Mouse (Mus musculus) left cerebral cortex, adult 18-20 months (tissue): ENCODE measurements around the gene Ccdc146. TPM values are rescaled to one million over a fixed set of nuclear protein-coding genes. Genes with fewer than 3 reads are reported as not detected.

Source experiments
- DNase-seq, 2 experiments: peaks; one replicate each; pipeline ENCODE4 v3.0.0; 2021 to 2022; ENCODE audit warnings: low spot score in 2 of 2, mixed read lengths in 1 of 2
- long read RNA-seq, 2 experiments: library from polyadenylated mRNA; stranded (forward); transcript quantifications; one replicate each; pipeline ENCODE4 v2.0.0; 2021
- total RNA-seq, 2 experiments: library from RNA; stranded (reverse); gene quantifications; 2 replicates each; pipeline ENCODE4 v1.2.3; 2021

Gene Ccdc146
- total RNA-seq = not detected
- long read RNA-seq, experiment 1, partial matches to known transcripts = 0 of 1 reads
- long read RNA-seq, experiment 1, other reads (novel, unspliced or antisense) = 1 of 1 reads
- long read RNA-seq, experiment 2 = 0 reads

DNA sequence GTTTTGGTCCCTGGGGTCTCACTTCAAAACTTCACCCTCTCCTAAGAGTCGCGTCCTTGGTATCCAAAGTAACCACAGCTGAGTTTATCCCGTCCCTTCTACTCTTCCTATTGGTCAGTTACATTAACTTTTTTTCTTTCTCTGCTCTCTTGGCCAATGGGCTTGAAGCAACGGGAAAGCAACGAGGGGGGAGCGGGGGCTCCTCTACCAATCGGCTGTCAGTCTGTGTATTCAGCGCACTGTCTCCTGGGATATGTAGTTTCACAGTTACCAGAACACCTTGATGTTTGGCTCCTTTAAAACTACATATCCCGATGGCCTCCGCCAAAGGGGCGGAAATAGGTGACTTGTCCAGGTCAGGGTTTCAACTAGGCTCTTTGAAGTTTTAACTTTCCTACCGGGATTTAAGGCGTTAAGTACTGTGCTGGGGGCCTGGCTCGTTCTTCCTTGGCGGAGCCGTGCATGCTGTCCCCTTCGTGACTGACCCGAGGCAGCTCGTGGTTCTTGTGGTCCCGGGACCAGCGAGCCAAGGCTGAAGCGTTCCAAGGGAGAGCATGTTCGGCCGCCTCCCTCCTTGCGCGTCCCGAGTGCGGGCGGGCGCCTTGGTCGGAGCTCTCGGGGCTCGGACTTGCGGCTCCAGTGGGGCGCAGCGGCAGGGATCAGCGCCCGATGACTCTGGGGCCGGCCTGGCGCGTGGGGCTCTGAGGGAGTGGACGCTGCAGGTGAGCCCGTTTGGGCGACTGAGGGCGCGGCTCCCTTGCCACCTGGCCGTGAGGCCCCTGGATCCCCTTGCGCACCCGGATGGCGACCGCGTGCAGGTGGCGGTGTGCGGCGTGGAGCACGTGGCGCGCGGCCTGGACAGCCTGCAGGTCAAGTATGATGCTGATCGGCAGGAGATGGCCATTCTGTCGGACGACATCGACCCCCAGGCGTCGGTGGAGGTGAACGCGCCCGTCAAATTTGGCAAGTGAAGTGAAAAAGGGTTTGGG, at the start of gene Ccdc146, which contains the start of gene Fam185a:
Gene Ccdc146, minus strand, starts transcription at position 64 of the 989 bp plus-strand sequence.
Gene Fam185a, plus strand, starts transcription at position 345 of the 989 bp plus-strand sequence.
- peak; percentile 89 to 92 for DNase-seq

DNA sequence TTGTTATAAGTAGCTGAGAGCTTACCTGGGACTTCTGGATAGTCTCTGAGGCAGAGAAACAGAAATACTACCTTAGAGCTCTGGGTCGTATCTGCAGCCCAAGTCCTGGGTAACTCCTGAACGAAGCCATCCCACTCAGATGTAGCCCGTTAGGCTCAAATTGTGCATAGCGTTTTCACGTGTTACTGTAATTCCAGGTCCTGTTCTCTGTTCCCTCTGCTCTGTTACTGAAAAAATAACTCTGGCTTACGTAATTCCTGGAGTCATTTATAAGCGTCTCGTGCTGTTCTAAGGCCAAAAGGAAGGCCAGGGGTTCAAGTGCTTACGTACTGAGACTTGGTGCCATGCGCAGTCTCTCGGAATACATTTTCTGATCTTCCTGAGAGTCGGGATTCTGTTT, 43.6 kb upstream of the Ccdc146 start:
- no peak for DNase-seq

DNA sequence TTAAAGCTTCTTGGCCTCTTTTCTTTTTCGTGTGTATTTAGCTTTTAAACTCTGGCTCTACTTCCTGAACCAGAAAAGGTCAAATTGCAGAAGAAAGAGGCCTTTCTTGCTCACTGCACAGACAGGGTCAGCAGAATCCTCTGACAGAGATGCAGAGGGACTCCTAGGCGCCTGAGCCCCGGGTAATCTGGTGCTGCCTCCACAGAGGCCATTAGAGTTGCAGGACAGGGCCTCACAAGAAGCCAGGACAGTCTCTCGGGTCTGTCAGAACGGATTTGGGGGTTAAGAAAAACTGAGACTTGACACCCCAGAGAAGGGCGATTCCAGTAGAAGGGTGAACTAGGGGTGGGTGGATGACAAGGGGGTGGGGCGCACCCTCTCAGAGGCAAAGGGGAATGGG, 42.9 kb upstream of the Ccdc146 start:
- no peak for DNase-seq

DNA sequence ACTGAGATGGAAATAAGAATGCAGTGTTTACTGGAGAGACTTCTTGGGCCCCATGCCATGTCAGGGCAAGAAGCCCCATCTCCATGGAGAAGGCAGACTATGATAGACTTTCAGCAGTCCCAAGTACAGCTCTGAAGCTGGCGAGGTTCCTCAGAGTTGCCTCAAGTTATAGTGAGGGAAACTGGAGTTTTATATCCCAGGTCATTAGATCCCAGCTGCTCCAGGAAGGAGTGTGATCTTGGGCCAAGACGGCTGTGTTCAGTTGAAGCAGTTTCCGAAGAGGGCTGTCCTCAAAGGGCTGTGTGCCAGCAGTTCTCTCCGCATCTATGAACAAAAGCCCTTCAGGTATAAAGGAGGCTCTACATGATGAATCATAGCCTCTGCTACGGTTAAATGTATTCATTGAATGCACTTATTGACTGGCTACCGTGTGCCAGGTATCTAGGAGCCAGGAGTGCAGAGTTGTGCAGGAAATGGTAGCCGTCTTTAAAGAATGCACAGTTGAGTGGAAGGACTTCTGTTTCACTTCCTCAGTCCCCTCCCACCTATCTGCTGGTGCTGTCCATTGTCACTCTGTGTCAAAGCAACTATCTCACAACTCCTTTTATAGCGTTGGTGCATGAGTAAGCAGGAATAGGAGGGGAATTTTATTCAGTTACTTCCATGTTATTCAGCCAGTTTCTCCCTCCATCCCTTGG, 16.5 kb upstream of the Ccdc146 start:
- no peak for DNase-seq

DNA sequence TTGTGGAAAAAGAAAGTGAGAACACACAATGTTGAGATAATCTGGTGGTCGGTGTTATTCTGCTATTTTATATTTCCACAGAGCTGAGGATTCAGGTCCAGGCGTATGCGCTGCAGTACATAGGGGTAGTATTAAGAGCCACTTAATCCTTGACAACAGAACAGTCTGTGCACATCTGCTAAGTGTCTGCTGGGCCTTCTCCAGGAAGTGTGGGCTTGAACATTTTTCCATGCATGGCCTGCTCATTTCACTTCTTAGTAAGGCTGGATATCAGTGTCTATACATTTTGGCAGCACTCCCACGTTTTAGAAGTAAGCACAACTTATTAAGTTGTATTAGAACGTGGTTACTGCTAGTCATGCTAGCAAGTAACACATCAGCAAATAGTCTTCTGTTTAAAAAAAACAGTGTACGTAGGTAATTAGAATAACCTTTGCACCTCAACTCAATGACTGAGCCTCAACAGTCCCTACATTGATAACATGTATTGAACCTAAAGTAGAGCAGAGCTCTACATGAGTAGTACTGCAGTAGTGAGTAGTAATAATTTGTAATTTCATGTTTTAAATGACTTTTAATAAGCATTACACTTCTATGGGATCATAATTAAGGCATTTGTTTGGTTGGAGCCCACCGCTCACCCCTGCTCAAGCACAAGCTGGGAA, 15.1 kb upstream of the Ccdc146 start:
- DNase-seq = no peak

DNA sequence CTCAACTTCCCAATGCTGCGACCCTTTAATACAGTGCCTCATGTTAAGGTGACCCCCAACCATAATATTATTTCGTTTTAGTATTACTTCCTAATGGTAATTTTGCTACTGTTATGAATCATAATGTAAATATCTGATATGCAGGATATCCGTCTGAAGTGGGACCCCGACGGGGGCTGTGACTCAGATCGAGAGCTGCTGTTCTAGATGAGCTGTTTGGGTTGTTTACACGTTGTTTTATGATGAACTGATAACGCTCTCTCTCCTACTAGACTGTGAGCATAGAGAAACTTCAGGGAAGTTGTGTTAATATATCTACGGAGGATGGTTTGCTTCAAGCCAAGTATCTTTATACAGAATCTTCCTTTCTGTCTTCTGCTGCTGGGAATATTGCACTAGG, 14.0 kb upstream of the Ccdc146 start:
- DNase-seq = no peak

DNA sequence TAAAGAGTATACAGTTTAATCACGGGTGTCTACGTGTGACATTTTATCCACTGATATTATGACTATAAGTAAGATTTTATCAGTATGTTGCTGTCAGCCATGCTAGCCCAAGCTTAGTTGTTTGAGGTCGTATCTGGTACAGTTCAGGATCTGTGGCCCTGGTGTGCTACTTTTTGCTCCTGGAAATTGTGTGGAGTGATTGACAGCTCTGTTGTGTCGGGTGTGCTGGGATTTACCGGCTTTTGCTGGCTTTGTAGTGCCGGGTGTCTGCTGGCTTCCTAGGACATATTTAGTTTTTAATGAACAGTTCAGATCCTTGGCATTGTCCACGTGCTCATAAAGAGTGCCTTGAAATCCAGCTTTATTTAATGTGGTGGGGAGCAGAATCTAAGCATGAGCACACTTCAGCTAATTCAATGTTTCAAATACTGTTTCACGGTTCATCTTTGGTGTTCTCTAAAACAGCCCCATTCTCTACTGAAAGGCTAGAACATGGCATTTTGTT, 12.0 kb upstream of the Ccdc146 start:
- DNase-seq = no peak

DNA sequence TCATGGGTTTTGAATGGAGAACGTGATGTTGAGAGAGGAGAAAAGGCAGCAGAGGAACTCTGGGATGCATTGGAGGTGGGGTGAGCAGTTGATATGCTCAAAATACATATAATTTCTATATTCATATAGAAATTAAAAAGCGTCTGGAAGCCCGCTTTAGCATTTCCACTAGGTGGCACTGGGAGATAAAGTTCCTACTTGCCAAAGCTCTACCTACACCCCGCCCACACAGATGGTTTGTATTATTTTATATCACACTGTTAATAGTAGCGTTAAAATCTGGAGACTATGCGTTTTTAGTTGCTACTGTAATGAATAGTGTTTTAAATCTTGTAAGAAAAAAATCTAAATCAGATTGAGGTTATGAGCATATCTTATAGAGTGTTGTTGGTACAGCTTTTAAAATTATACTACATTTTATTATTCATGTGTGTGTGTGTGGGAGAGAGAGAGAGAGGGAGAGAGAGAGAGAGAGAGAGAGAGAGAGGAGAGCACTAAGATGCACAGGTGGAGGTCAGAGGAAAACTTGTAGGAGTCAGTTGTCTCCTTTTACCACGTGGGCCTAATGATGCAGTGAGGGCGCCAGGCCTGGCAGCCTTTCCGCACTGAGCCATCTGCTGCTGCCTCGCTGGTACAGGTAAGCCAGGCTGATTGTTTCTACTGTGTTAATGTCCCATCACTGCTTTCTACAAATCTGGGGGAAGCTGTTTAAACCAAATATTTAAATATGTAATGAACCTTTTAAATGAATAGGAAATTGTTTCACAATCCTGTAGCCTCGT, 9.9 kb upstream of the Ccdc146 start:
- DNase-seq = peak in 1 of 2 experiments; percentile 31

DNA sequence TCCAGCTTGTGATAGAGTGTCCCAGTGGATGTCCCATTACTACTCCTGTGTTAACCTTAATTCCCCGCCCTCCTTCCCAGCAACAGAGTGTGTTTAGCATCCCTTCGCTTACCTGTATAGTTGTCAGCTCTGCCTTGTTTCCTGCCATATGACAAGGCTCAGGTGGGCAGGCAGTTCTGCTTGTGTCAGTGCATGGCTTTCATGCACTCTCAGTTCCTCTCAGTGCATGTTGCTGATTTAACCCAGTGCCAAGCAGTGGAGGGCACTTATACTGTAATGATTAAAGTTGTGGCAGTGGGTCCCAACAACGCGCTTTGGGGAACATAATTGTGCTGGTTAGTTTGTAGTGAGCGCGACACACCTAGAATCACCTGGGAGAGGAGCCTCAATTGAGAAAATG, 2.2 kb upstream of the Ccdc146 start:
- no peak for DNase-seq

DNA sequence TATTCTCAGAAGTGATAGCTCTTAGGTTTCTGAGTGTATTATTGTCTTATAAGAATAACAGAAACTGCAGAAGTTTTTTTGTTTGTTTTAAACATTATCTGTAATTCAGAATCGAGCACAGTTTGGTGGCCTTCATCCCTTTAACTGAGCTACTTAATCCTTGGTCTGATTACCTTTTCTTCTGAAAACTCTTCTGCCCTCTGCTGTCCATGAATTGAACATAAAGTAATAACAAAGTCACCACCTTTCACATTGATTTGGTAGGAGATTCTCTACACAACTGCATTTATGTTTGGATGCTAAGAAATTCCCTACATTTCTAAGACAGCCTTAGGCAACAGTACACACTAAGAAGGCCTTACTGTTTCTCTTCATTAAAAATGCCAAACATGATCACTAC, 3.9 kb downstream of the Ccdc146 start:
- no peak for DNase-seq

DNA sequence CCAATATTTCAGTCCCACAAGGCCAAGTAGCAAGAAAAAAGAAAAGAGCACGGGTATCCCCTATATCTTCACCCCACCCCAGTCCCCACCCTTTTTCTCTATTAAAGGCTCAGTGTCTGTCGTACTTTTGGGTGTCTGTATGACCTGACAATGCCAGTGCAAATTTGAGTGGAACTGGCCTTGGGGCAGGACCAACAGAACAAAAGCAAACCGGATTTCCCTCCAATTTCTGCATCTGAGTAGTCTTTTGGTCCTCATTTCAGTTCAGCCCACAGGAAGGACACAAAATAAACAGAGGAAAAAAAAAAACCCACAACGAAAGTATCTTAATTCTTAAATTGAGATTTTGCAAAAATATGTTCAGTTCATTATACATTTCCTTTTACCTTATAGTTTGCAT, 5.9 kb downstream of the Ccdc146 start:
- DNase-seq = no peak

DNA sequence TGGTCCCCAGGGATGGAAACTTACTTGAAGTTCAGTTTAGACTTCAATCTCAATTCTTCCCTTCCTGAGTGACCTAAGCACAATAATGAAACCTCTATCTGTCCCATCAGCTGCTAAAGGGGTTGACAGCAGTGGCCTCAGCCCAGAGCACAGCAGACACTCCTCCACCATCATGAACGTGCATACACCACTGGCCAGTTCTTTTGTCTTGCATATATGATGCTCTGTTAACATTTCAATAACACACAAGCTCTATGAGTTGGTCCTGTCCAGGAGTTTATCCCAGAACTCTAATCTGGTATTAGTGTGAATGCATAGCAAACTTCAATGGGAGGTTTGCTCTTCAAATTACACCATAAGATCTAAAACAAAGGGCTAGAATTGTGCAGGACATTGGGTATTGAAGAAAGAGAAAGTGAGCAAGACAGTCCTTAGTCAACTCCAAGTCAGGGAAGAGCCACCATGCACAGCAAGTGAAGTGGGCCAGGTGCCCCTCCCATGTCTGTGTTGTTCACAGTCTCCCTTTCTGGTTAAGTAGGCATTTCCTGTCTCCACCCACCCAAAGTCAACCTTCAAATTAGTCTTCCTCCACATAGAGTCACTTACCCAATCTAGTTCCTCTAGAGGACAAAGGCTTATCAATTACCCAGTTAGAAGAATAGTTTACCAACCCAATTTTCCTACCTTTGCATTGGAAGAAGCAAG, 10.2 kb downstream of the Ccdc146 start:
- DNase-seq = no peak

DNA sequence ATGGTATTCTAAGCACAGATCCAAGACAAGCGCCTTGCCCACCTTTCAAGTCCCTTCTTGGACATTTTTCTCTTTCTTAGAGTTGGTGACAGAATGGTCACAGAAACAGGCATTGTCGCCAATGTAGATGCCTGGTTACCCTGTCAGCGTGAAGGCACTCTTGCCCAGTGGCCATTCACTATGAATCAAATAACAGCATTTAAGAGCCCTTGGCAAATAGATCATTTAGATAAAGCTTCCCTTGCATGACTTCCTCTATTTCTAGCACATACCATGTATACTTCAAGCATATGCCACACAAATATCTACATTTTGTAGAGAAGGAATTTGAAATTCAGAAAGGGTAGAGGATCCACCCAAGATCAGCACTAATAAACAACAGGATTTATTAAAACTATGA, 11.2 kb downstream of the Ccdc146 start:
- no peak for DNase-seq

DNA sequence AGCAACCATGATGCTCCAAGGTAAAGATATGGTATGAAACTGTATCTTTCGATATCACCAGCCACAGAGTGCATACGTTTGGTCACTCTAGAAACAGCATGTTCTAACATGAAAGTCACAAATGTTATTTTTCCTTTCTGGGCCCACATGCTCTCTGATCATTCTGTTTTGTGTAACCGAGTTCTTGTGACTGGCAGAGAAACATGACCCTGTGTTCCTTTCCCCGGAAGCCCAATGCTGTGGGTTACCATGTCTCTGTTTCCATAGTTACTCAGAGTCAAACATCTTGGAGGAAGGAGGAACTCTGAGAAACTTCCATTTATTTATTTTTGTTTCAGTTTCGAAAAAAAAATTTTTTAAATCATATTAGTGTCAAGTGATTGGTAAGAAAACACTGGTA, 12.4 kb downstream of the Ccdc146 start:
- DNase-seq = no peak

DNA sequence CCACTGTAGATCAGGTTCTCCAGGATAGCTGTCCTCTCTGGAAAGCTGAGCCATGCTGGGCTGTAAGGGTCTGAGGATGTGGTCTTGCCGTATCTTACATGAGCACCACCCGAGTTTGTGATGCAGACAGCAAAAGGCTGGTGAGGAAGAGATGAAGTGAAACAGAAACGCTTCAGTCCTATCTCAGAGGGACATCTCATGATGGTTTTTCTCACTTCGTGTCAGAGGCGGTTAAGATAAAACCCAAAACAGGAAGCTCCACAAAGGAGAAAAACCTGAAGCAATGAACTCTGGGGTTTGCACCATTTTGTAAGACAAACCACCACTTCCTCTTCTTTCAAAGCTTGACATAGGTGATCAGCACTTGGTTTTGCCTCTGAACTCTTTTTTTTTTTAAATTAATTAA, 13.2 kb downstream of the Ccdc146 start:
- no peak for DNase-seq

DNA sequence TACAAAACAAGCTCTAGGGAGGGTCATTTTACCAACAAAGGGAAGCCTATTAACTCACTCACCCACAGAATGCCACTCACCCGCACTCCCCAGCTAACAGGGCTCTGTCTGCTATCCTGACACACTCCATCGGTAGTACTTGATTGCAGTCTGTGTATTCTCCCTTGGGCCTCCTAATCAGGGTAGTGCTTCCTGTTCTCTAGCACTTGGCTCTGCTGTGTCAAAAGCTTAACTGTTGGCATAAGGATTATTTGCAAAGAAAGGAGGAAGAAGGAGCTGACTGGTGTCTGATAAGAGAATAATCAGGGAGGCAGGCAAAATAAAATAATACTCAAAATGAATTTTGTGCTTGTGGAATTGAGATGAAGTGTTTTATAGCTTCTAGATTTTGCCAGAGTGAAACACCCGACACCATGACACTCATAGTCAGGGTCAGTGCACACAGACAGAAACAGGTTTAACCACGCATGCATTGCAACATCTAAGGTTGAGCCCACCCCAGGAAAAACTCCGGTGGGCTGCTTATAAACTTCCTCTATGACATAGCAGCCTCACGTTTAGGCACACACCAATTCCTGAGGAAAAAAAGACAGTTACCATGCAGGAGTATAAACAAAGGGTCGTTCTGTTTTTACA, 29.2 kb downstream of the Ccdc146 start:
- no peak for DNase-seq

DNA sequence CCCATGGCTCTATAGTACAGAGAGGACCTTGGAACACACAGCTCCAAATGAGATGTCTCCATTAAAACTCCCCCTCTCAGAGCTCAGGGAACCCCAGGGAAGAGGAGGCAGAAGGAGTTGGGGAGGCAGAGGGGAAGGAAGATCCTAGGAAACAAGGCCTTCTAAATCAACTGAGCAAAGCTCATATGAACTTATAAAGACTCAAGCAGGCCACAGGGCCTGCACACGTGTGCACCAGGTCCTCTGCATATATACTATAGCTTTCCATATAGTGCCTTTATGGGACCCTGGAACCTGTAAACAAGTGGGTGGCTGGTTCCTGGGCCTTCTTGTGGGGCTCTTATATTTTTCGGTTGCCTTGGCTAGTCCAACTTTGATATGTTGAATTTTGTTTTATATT, 29.9 kb downstream of the Ccdc146 start:
- DNase-seq = no peak

DNA sequence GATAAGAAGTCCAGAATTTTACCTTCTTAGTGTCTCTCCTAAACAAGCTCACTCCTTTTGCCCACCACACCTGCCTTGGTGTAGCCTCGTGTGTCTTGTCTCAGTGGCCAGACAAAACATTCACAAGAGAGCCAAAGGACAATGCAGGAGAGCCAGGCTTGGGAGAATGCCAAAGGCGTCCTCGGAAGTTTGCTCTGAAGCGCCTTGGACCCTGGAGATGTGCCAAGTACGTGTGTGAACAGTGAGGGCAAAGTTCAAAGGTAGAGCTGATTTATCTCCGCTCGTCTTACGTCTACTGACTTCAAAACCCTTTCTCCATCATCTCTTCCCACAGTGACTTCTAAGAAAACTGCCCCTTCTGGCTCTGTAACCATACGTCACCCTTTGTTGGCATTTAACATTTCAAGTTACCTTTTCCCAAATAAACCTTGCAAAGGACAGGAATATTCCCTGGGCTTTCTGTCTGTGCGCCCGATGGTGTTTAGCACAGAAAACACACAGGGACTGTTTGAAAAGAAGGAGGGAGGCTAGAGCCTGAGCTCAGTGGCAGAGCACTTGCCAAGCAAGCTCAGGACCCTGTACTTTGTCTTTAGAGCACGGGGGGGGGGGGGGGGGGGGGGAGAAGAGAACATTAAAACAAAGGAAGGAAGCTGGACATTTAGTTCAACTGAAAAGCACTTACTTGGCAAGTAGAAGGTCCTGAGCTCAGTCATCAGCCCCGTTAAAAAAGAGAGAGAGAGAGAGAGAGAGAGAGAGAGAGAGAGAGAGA, 32.7 kb downstream of the Ccdc146 start:
- no peak for DNase-seq

DNA sequence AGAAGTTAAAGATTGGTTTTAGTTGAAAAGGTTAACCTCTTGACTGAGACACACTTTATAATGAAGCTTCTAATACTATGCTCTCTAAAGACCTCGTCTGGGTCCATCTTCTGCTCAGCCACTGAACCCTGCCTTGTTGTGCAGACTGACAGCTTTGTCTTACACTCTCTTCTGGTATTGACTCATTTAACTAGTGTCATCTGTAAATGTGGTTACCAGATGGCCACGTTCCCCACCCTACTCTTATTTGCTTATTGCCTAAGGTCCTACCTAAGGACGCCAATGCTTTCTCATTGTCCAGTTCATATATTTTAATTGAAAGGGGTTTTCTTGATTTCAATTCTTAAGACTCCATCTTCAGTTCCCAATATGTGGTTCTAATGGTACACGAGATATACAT, 35.6 kb downstream of the Ccdc146 start:
- no peak for DNase-seq
